Mouse (Mus musculus) bone marrow, adult 2 months (tissue): ENCODE measurements around the gene Tmem273.

Experiments used
- CTCF ChIP-seq: fragments of 200-500 bp; IDR thresholded peaks from 2 replicates; pipeline ENCODE4 v1.5.1; 2011; ENCODE audit warnings: low read length, control low read depth; ENCODE audit not compliant: control insufficient read depth, insufficient read depth
- POLR2A ChIP-seq: fragments of 200-500 bp; IDR thresholded peaks from 2 replicates; pipeline ENCODE4 v1.6.1; 2011; ENCODE audit warnings: low read depth, mild to moderate bottlenecking, control low read depth, low read length, borderline replicate concordance; ENCODE audit not compliant: control insufficient read depth

GRCm38 (mm10) chr14:32819297-32819696 lies 33.5 kb downstream of the Tmem273 start:
- TF ChIP-seq CTCF (no peak), POLR2A (no peak)
